Mouse (Mus musculus) ovary, postnatal 10 days (tissue): ENCODE data around the gene Gpr63.
"Not testable (repeated sequence)": the region's sequence is repeated elsewhere in the genome, so short reads cannot be mapped to it uniquely, and the experiment has no call there.

Source experiments
- DNase-seq: peaks from one replicate; pipeline ENCODE4 v3.0.0; 2022; ENCODE audit warnings: low spot score

The Gpr63 gene

GRCm38 (mm10) chr4:24966299-24966991 is at the start of gene Gpr63:
Gene Gpr63 (plus strand): TSS chr4:24966407.
- peak; percentile 60 for DNase-seq

- DNase-seq, result no peak
Observed at GRCm38 (mm10) chr4:24920006-24920577, 46.1 kb upstream of the Gpr63 start.

GRCm38 (mm10) chr4:24924726-24925125 is 41.5 kb upstream of the Gpr63 start:
- no peak for DNase-seq

DNA sequence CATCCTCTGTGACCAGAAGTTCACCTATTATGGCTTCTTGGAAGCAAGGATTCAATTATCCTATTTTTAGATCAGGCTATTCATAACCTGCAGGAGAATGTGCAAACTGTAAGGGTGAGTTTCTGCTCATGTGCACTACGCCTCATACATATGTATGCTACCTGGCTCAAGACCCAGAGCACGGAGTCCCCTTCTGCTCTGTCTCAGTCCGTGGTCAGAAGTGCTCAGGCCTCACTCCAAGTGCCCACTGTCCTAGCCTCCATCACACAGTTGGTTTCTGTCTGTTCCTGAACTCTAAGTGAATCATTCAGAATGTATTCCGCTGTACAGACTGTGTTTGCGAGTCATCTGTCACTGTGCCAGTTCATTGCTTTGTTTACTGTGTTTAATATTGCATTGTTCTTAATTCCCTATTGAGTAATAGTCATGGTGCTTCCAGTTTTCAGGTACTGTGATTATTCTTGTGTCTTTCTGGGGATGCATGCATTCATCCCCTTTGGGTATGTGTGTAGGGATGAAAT is 37.9 kb upstream of the Gpr63 start:
- no peak for DNase-seq

GRCm38 (mm10) chr4:24928926-24929325 is 37.3 kb upstream of the Gpr63 start:
- no peak for DNase-seq

GRCm38 (mm10) chr4:24942728-24943424 is 23.3 kb upstream of the Gpr63 start:
- DNase-seq, result no peak

GRCm38 (mm10) chr4:24965918-24966298 is 299 bp upstream of the Gpr63 start:
- DNase-seq, result no peak

- no peak for DNase-seq
Observed at GRCm38 (mm10) chr4:24967251-24967650, 1.0 kb downstream of the Gpr63 start.

GRCm38 (mm10) chr4:24978589-24978988 is 12.4 kb downstream of the Gpr63 start:
- no peak for DNase-seq

DNA sequence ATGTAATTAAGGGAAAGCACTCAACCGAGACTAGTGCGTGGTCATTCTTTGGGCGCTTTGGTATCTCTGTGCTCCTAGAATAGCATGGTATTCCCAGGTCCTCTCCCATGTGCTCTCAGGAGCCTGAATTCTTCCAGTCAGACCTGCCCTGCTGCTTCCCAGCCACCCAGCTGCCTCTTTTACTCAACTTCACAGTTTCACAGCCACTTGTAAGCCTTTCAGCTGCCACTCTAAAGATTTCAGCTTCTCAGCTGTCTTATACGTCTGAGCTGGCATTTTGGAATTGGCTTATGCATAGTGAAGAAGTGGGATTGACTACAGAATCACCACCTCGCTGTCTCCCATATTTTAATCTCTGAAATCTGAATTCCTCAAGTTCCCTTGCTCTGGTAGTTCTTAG is 19.4 kb downstream of the Gpr63 start:
- no peak for DNase-seq

GRCm38 (mm10) chr4:24991475-24991874 is 25.3 kb downstream of the Gpr63 start:
- no peak for DNase-seq

DNA sequence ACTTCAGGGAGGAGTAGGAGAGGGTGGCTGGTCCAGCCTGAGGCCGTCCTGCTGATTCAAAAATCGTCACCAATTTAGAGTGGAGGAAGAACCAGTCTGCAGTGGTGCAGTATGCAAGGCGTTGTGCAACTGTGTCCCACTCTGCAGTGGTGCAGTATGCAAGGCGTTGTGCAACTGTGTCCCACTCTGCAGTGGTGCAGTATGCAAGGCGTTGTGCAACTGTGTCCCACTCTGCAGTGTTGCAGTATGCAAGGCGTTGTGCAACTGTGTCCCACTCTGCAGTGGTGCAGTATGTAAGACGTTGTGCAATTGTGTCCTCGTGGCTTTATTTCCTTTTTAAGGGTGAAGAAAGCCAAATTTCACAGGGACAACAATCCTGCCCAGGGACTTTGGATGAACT is 43.1 kb downstream of the Gpr63 start:
- DNase-seq, result not testable (repeated sequence)

- DNase-seq, result no peak
Observed at GRCm38 (mm10) chr4:25011780-25012179, 45.6 kb downstream of the Gpr63 start.

GRCm38 (mm10) chr4:25012726-25013125 is 46.5 kb downstream of the Gpr63 start:
- no peak for DNase-seq

GRCm38 (mm10) chr4:25015017-25015655 is 48.9 kb downstream of the Gpr63 start:
- DNase-seq, result no peak

- no peak for DNase-seq
Observed at GRCm38 (mm10) chr4:25028252-25028651, 62.0 kb downstream of the Gpr63 start.

- no peak for DNase-seq
Observed at GRCm38 (mm10) chr4:25028752-25029151, 62.5 kb downstream of the Gpr63 start.

DNA sequence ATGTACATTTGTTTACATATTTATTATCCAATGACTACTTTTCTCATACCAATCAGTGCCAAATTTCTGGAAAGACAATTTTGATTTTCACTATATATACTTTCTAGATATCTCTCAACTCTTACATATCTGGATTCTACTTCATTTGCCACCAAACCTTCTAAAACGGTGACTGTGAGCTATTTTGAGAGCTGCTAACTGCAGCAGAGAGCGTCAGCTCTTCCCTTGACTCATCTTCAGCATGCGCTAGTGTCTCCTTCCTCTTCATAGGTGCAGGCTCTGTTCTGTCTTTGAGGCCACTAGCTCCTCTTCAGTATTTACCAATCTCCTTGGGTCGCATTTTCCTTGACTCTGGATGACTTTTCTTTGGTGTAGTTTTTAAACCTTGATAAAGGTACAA is 63.7 kb downstream of the Gpr63 start:
- no peak for DNase-seq

DNA sequence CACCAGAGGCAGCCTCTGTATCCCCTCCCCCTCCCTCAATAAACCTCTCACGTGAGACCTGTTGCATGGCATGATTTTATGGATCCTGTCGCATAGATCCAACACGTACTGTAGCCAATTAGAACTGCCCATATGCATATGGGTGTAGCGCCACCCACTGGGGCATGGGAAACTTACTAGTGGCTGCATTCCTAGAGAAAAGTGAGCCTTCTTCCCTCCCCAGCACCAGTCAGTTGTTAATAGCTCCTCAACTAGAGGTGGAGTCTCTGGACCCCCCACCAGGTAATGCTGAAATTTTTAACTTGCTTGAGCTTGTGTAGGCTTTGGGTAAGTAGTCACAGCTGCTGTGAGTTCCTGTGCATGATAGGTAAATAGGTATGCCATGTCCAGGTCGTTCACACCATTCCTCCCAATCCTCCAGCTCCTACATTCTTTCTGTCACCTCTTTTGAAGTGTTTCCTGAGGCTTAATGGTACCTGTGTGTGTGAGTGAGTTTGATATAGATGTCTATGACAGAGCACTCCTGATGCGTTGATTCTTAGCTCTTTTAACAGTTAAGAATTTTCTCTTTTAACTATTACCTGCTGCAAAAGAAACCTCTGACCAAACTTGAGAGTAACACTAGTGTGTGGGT is 69.1 kb downstream of the Gpr63 start:
- no peak for DNase-seq

DNA sequence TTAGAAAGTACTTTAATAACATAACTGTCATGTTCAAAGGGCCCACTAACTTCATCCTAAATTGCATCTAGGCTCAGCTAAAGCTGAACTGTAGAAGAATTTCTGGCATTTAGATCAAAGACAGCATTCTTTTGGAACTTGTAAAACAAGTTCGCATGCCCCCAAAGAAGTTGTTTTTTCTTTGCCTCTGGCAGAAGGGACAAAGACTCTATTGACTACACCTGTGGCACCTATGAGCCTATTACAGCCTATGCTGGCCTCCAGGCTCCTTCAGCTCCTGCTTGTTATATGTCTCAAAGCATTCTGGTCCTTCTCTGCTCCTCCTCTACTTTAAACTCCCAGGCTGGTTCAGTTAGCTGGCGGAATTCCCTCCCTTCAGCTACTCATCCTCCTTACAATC is 69.6 kb downstream of the Gpr63 start:
- DNase-seq, result no peak

DNA sequence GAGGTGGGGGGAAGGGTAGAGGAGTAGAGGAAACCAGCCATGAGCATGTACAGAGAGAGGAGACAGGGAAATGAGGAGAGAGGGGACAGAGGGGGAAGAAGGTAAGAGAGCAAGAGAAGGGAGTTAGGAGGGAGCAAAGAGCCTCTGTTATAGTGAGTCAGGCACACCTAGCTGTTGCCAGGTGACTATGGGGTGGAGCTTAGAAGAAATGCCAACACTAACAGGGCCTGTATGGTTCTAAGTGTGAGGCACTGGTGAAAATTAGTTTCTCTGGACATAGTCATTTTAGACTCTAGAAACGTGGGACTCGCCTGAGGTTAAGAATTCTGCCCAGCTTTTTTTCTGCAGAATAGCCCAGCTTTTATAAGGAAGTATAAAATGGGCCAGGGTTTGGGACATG is 71.1 kb downstream of the Gpr63 start:
- no peak for DNase-seq

DNA sequence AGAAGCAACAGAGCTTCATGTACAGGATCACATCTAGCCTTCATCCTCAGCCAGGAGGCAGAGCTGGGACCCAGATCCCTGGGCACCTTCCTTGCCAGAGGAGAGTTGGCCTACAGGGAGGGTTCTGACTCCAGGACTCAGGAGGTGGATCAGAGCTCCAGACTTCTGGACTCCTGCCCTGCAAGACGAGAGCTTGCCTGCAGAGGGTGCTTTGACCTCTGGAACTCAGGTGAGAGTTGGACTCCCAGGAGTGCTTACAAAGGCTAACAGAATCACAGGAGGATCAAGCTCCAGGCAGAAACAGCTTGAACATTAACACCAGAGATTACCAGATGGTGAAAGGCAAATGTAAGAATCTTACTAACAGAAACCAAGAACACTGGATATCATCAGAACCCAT is 89.3 kb downstream of the Gpr63 start:
- not testable (repeated sequence) for DNase-seq
